Mouse (Mus musculus): ENCODE measurements at regions not wholly inside any gene's neighbourhood (a gene's known extent, or its start where the extent isn't known, plus 50 kb on each side); places are given as distances from the start of the nearest gene placed in this dataset.

- 74% methylated on average over 5 of the region's 5 CpGs for WGBS
- no peak for ATAC-seq
- H3K36me3 ChIP-seq = no peaks in the 10 kb centered on the region
- no peaks in the 10 kb centered on the region for H3K27me3 ChIP-seq
- no peaks in the 10 kb centered on the region for H3K9me3 ChIP-seq
- no peak overlapping the region for H3K9ac ChIP-seq (replicated peaks)
- H3K4me3 ChIP-seq (replicated peaks) = no peak overlapping the region
- no peak overlapping the region for H3K4me2 ChIP-seq (replicated peaks)
- H3K4me1 ChIP-seq (replicated peaks) = peaks cover 6% of the 10 kb centered on the region
- no peak overlapping the region for H3K27ac ChIP-seq
These were observed 52.1 kb upstream of the Hmcn1 start for GRCm38 (mm10) chr1:151045334-151045733.

GRCm38 (mm10) chr1:151046626-151047025, 53.4 kb upstream of the Hmcn1 start:
- Histone ChIP-seq H3K4me1 (replicated peaks) (peaks cover 6% of the 10 kb centered on the region), H3K4me3 (replicated peaks) (no peak overlapping the region), H3K36me3 (no peaks in the 10 kb centered on the region), H3K4me2 (replicated peaks) (no peak overlapping the region), H3K9ac (replicated peaks) (no peak overlapping the region), H3K27me3 (no peaks in the 10 kb centered on the region), H3K9me3 (no peaks in the 10 kb centered on the region), H3K27ac (no peak overlapping the region)
- no peak for ATAC-seq
- WGBS = 6% methylated on average over 7 of the region's 7 CpGs

- Histone ChIP-seq H3K4me3 (replicated peaks) (no peak overlapping the region), H3K4me2 (replicated peaks) (no peak overlapping the region), H3K9me3 (no peaks in the 10 kb centered on the region), H3K27ac (no peak overlapping the region), H3K36me3 (no peaks in the 10 kb centered on the region), H3K27me3 (no peaks in the 10 kb centered on the region), H3K9ac (replicated peaks) (no peak overlapping the region), H3K4me1 (replicated peaks) (peaks cover 6% of the 10 kb centered on the region)
- no peak for ATAC-seq
- WGBS = 86% methylated on average over 19 of the region's 19 CpGs
These were observed 56.7 kb upstream of the Hmcn1 start for GRCm38 (mm10) chr1:151049726-151050506.

- no peak for ATAC-seq
- H3K27ac ChIP-seq = no peak overlapping the region
- H3K4me1 ChIP-seq (replicated peaks) = peaks cover 6% of the 10 kb centered on the region
- H3K4me2 ChIP-seq (replicated peaks) = no peak overlapping the region
- 91% methylated on average over 3 of the region's 3 CpGs for WGBS
- H3K4me3 ChIP-seq (replicated peaks) = no peak overlapping the region
- no peaks in the 10 kb centered on the region for H3K27me3 ChIP-seq
- no peaks in the 10 kb centered on the region for H3K36me3 ChIP-seq
- no peak overlapping the region for H3K9ac ChIP-seq (replicated peaks)
- H3K9me3 ChIP-seq = no peaks in the 10 kb centered on the region
These were observed 57.2 kb upstream of the Hmcn1 start for GRCm38 (mm10) chr1:151050507-151050816.

- no peaks in the 10 kb centered on the region for H3K36me3 ChIP-seq
- no peaks in the 10 kb centered on the region for H3K27me3 ChIP-seq
- WGBS = 45% methylated on average over 5 of the region's 5 CpGs
- no peak overlapping the region for H3K27ac ChIP-seq
- no peak overlapping the region for H3K4me2 ChIP-seq (replicated peaks)
- no peak overlapping the region for H3K4me3 ChIP-seq (replicated peaks)
- ATAC-seq = no peak
- H3K4me1 ChIP-seq (replicated peaks) = no peaks in the 10 kb centered on the region
- H3K9me3 ChIP-seq = no peaks in the 10 kb centered on the region
- no peak overlapping the region for H3K9ac ChIP-seq (replicated peaks)
These were observed 60.0 kb upstream of the Hmcn1 start for GRCm38 (mm10) chr1:151053268-151053667.

- Histone ChIP-seq H3K4me3 (replicated peaks) (no peak overlapping the region), H3K4me2 (replicated peaks) (no peak overlapping the region), H3K27ac (no peak overlapping the region), H3K9me3 (no peaks in the 10 kb centered on the region), H3K9ac (replicated peaks) (no peak overlapping the region), H3K36me3 (no peaks in the 10 kb centered on the region), H3K4me1 (replicated peaks) (no peaks in the 10 kb centered on the region), H3K27me3 (no peaks in the 10 kb centered on the region)
- ATAC-seq = no peak
- 91% methylated on average over 6 of the region's 6 CpGs for WGBS
These were observed 62.2 kb upstream of the Hmcn1 start for GRCm38 (mm10) chr1:151055396-151055795.

- WGBS = 90% methylated on average over 4 of the region's 4 CpGs
- H3K9me3 ChIP-seq = no peaks in the 10 kb centered on the region
These were observed 66.4 kb upstream of the Hmcn1 start for GRCm38 (mm10) chr1:151059546-151060136.

GRCm38 (mm10) chr1:151065090-151065567, 71.9 kb upstream of the Hmcn1 start:
- Histone ChIP-seq H3K9me3 (no peaks in the 10 kb centered on the region), H3K4me2 (replicated peaks) (no peak overlapping the region), H3K36me3 (no peaks in the 10 kb centered on the region), H3K4me1 (replicated peaks) (peaks cover 5% of the 10 kb centered on the region), H3K27ac (no peak overlapping the region), H3K4me3 (replicated peaks) (no peak overlapping the region), H3K9ac (replicated peaks) (no peak overlapping the region), H3K27me3 (no peaks in the 10 kb centered on the region)
- no peak for ATAC-seq
- 75% methylated on average over 9 of the region's 9 CpGs for WGBS

More at GRCm38 (mm10) chr1:151059546-151060136, 66.4 kb upstream of the Hmcn1 start:
- Histone ChIP-seq H3K4me2 (replicated peaks) (no peak overlapping the region), H3K27ac (no peak overlapping the region), H3K9ac (replicated peaks) (no peak overlapping the region), H3K27me3 (no peaks in the 10 kb centered on the region), H3K4me1 (replicated peaks) (peaks cover 5% of the 10 kb centered on the region), H3K4me3 (replicated peaks) (no peak overlapping the region), H3K36me3 (no peaks in the 10 kb centered on the region)
- ATAC-seq = no peak

GRCm38 (mm10) chr1:151066379-151067128, 73.3 kb upstream of the Hmcn1 start:
- Histone ChIP-seq H3K4me3 (replicated peaks) (no peak overlapping the region), H3K36me3 (no peaks in the 10 kb centered on the region), H3K4me1 (replicated peaks) (peaks cover 5% of the 10 kb centered on the region), H3K9ac (replicated peaks) (no peak overlapping the region), H3K4me2 (replicated peaks) (no peak overlapping the region), H3K9me3 (no peaks in the 10 kb centered on the region), H3K27ac (no peak overlapping the region), H3K27me3 (no peaks in the 10 kb centered on the region)
- ATAC-seq = no peak
- WGBS = 62% methylated on average over 15 of the region's 15 CpGs

GRCm38 (mm10) chr1:151074508-151075314, 81.5 kb upstream of the Hmcn1 start:
- no peak overlapping the region for H3K4me2 ChIP-seq (replicated peaks)
- ATAC-seq = no peak
- no peaks in the 10 kb centered on the region for H3K36me3 ChIP-seq
- no peak overlapping the region for H3K4me3 ChIP-seq (replicated peaks)
- no peaks in the 10 kb centered on the region for H3K4me1 ChIP-seq (replicated peaks)
- H3K9me3 ChIP-seq = no peaks in the 10 kb centered on the region
- no peak overlapping the region for H3K27ac ChIP-seq
- H3K9ac ChIP-seq (replicated peaks) = no peak overlapping the region
- no peaks in the 10 kb centered on the region for H3K27me3 ChIP-seq
- WGBS = 91% methylated on average over 16 of the region's 16 CpGs

GRCm38 (mm10) chr1:151075541-151075940, 82.3 kb upstream of the Hmcn1 start:
- Histone ChIP-seq H3K4me3 (replicated peaks) (no peak overlapping the region), H3K4me2 (replicated peaks) (no peak overlapping the region), H3K36me3 (no peaks in the 10 kb centered on the region), H3K27me3 (no peaks in the 10 kb centered on the region), H3K9me3 (no peaks in the 10 kb centered on the region), H3K4me1 (replicated peaks) (no peaks in the 10 kb centered on the region), H3K27ac (no peak overlapping the region), H3K9ac (replicated peaks) (no peak overlapping the region)
- WGBS = 92% methylated on average over 6 of the region's 6 CpGs
- ATAC-seq = no peak
